Mouse (Mus musculus) spleen, adult 10 weeks (tissue): ENCODE measurements around the gene Itpkb. TPM values are rescaled to one million over a fixed set of nuclear protein-coding genes. Genes with fewer than 3 reads are reported as not detected.

Experiments used
- polyA plus RNA-seq: library from polyadenylated mRNA; stranded (reverse); fragments of 350-450 nt; fragmentation: Illumina TruSeq; extraction: RNeasy Lipid Tissue Mini Kit (QIAGEN cat#74804); gene quantifications from one replicate; pipeline ENCODE4 v1.2.3, GENCODE M21; 2015; ENCODE audit warnings: low replicate concordance; ENCODE audit not compliant: insufficient read depth

Itpkb gene
- 33.0 TPM for polyA plus RNA-seq

DNA sequence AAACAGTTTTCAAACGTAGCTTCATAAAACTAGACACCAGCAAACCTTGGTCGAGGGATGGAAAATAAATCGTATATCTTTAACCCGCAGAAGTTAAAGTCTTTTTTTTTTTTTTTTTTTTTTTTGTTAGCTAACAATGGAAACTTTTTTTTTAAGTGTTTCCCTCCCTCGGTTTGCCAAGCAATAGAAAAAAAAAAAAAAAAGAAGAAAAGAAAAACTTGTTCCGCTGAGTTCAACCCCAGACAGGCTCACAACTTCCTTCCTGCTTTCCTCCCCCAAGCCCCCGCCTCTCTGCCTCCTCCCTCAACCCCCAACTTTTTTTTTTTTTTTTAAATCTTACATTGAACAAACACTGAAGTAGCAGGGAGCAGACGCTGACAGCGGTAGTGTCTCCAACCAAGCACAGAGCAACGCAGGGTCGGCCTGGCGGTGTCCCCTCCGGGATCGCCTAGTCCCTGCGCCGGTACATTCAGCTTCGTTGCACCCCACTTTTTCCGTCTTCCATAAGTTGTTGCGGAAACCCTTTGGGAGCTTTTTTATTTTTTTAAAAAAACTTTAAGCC is at the start of gene Itpkb:
Itpkb (plus strand) TSS at position 341 of the 562 bp plus-strand sequence.

Other genes with a start within 250 kb of the Itpkb start
- 34.8 TPM for gene Coq8a, start 130.9 kb upstream of the Itpkb start, polyA plus RNA-seq
- gene Psen2, start 67.0 kb upstream of the Itpkb start, polyA plus RNA-seq, result 31.9 TPM
- 2.6 TPM for gene Stum, start 153.0 kb downstream of the Itpkb start, polyA plus RNA-seq
- gene Parp1, start 238.4 kb downstream of the Itpkb start, polyA plus RNA-seq, result 108 TPM